Mouse (Mus musculus) ovary, postnatal 36 days (tissue): ENCODE measurements around the gene BC052040.

Experiments
- DNase-seq: peaks from one replicate; pipeline ENCODE4 v3.0.0; 2022; ENCODE audit warnings: low spot score, mixed read lengths

The BC052040 gene

GRCm38 (mm10) chr2:115581241-115581988 is at the start of gene BC052040:
Gene BC052040, plus strand, starts transcription at chr2:115581716.
- DNase-seq = peak; percentile 87

- no peak for DNase-seq
Observed at GRCm38 (mm10) chr2:115538009-115538690, 43.4 kb upstream of the BC052040 start.

- DNase-seq = no peak
Observed at GRCm38 (mm10) chr2:115538691-115539283, 42.7 kb upstream of the BC052040 start.

GRCm38 (mm10) chr2:115539731-115540130 is 41.8 kb upstream of the BC052040 start:
- DNase-seq = no peak

GRCm38 (mm10) chr2:115542401-115543123 is 39.0 kb upstream of the BC052040 start:
- DNase-seq = no peak

DNA sequence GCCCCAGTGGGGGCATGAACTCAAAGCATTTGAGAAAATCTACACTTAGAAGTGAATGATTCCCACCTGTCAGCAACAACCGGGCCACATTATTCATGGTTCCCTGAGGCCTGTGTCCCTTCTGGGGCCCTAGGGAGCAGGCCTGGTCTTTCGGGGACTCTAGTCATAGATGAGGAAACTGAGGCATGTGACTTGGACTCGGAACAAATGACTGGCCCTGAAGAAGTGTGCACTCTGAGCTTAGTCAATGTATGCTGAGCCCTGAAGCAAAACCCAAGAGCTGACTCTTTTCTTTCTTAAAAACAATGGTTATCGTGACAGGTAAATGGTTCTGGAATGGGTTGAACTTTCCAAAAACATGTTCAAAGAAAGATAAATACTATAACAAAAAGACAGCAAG is 38.3 kb upstream of the BC052040 start:
- DNase-seq = no peak

DNA sequence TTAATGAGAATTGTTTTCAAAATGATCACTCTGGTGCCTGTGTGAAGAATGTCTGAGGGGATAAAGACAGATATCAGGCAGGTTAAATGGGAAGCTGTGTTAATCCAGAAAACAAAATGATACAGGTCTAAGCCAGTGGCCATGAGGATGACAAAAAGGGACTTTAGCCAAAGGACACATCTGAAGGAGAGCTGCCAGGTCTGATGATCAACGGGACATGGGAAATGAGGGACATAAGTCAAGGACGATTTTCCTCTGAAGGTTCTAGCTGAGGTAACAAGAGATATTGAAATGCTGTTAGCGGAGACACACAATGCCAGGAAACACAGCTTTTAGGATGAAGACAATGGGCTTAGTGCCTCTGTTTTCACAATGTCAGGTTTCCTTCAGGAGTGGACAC is 29.6 kb upstream of the BC052040 start:
- DNase-seq = no peak

GRCm38 (mm10) chr2:115562155-115562827 is 19.2 kb upstream of the BC052040 start:
- no peak for DNase-seq

- DNase-seq = no peak
Observed at GRCm38 (mm10) chr2:115563436-115564093, 18.0 kb upstream of the BC052040 start.

GRCm38 (mm10) chr2:115571996-115572395 is 9.5 kb upstream of the BC052040 start:
- DNase-seq = no peak

- no peak for DNase-seq
Observed at GRCm38 (mm10) chr2:115574802-115575201, 6.7 kb upstream of the BC052040 start.

DNA sequence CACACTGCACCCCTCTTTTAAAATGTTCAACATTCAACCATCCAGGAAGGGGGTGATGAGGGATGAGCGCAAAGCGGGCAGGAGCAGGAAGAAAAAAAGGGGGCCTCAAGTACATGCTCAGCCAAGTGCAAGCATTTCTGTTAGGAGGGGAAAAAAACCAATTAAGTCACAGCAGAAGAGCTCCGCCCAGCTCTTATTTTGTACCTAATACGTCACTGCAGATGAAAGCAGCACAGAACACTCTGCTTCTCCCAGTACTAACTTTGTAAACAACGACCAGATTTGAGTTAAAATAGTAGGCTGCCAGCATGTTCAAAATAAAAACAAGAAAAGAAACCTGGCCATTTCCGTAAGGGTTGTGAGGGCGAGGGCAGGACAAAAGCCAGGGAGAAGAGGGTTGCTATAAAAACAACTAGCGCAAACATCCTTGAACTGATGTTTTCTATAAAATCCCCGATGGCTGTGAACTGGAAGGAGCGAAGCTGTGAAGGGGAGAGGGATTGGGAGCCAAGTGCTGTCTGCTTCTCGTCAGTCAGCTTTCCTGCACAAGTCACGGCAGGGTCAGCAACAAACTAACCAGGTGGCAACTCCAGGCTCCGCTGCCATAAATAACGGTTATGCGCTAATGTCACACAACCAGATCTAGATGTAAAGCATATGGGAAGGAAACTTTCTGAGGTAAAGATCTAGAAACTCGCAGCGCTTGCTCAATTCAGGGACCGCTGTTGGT is 2.2 kb upstream of the BC052040 start:
- DNase-seq = no peak

DNA sequence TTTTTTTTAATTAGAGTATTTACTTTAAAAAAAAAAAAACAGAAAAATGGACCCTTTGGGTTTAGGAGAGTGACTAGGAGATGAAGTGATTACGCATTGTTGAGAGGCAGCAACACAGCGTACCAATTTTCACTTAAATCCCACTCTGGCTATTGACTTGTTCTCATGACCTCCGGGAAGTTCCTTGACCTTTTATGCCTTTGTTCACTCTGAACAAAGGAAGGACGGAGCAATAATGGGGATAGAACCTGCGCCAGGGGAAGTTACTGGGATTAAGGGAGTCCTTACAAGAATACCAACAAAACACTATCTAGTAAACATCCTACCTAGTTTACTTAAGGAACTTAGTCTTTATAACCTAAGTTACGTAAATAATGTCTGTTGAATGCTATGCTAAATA is 1.5 kb upstream of the BC052040 start:
- no peak for DNase-seq

DNA sequence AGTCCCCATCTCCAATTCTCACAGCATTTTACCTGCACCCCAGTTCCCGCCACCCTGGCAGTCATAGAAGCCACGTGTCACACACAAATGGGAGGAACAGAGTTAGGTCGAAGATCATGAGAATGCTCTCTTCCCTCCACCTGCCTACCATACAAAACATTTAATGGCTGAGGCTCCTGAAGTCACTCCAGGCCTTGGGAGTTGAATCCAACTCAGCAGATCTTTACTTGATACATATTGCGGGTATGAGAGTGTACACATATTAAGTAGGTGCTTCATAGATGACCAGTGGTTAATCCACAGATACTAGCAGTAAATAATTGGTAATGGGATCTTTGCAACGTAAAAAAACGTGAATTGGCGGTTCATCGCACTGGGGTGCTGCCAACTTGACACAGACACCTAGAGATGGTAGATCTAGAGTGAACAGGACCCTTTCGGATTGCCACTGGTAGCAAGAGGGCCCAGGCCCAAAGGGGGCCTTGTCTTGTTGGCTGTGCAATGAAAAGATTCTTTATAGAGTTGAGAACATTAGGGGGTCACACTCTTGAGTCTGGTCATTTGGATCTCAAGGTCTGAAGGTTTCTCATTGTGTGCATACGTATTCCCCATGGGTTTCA is 583 bp downstream of the BC052040 start:
- no peak for DNase-seq

- DNase-seq = no peak
Observed at GRCm38 (mm10) chr2:115583776-115584175, 2.3 kb downstream of the BC052040 start.

DNA sequence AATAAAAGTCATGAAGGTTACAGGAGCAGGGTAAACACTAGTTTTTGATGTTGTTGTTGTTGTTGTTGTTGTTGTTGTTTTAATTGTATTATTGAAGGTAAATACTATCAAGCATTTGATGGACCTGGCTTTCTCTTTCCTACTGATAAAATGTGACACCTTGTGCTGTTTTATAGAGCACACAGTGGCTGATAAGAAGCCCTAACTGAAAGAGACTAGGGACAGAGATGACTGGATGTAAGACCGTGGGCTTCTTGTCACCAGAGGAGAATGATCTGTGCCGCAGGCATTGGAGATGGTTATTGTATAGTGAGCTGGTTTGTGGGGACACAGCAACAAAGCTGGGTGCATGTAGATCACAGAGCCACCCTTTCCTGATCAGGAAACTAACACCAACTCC is 9.1 kb downstream of the BC052040 start:
- DNase-seq = no peak

- peak; percentile 70 for DNase-seq
Observed at GRCm38 (mm10) chr2:115592651-115593119, 11.2 kb downstream of the BC052040 start.

GRCm38 (mm10) chr2:115597017-115597416 is 15.5 kb downstream of the BC052040 start:
- no peak for DNase-seq

- no peak for DNase-seq
Observed at GRCm38 (mm10) chr2:115598266-115598665, 16.8 kb downstream of the BC052040 start.

- DNase-seq = no peak
Observed at GRCm38 (mm10) chr2:115600724-115601123, 19.2 kb downstream of the BC052040 start.
